In genomic region chr2:123887587-123887986, GRCm38 (mm10) we compare ENCODE assay signal across 26 mouse cellular contexts.
DNase-seq lines count a peak whose midpoint lies in the region; ATAC-seq and TF ChIP-seq lines count a peak whose summit lies in the region.
"Had no signal": no experiment of that assay in that cellular context is flagged by ENCODE, and none has a peak within 500 bp of the region (broad histone marks: within the 10 kb centered on the region; RNA-seq: fewer than 3 reads in every experiment).

No protein-coding gene starts in this region.

- no peak for TF ChIP-seq CTCF in liver, adult 2 months (IDR thresholded peaks at IDR 0.05; ENCODE audit: low read depth, low read length)
- no peak for TF ChIP-seq CTCF in lung, postnatal 0 days (IDR thresholded peaks at IDR 0.05)

- DNase-seq in liver, adult 2 months (ENCODE audit: extremely low read depth, low read depth, low spot score), result peak; percentile 7
- DNase-seq in lung, postnatal 0 days (ENCODE audit: low spot score), result peak; percentile 53
- peak; percentile 3 for DNase-seq in lung, postnatal 25 days (ENCODE audit: low spot score)
- DNase-seq in frontal cortex, adult 2 months (ENCODE audit: extremely low spot score in 1 of 2, low spot score in 1 of 2), result no peak
- DNase-seq: adrenal gland, adult 2 months; adrenal gland, postnatal 14 days; cerebellum, adult 11 months; cerebellum, adult 2 months; cerebellum, adult 9-11 months; cerebellum, postnatal 25 days; gastrocnemius, postnatal 10 days; gastrocnemius, postnatal 36 days; heart, adult 2 months; heart, postnatal 14 days; heart, postnatal 4 days had no signal

- no peak overlapping the region for H3K4me2 ChIP-seq in liver, embryonic 12.5 days
- H3K4me2 ChIP-seq in lung, embryonic 16.5 days (ENCODE audit: low read depth, low read length), result no peak overlapping the region
- H3K4me2 ChIP-seq in lung, postnatal 0 days (replicated peaks; ENCODE audit: low read depth, low read length), result no peak overlapping the region
- H3K4me2 ChIP-seq: embryonic facial prominence, embryonic 12.5 days; embryonic facial prominence, embryonic 15.5 days; forebrain, embryonic 12.5 days; forebrain, embryonic 15.5 days; heart, embryonic 13.5 days had no signal

- peak; percentile 83 for TF ChIP-seq EP300 in lung, postnatal 0 days (IDR thresholded peaks at IDR 0.05)

- no peak overlapping the region for H3K4me3 ChIP-seq in liver, adult 2 months (ENCODE audit: insufficient read depth, low read depth, low read length)
- H3K4me3 ChIP-seq in liver, embryonic 12.5 days, result no peak overlapping the region
- H3K4me3 ChIP-seq in lung, embryonic 16.5 days (ENCODE audit: low read length), result no peak overlapping the region
- no peak overlapping the region for H3K4me3 ChIP-seq in lung, postnatal 0 days (ENCODE audit: low read depth, low read length)
- H3K4me3 ChIP-seq: embryonic facial prominence, embryonic 12.5 days; embryonic facial prominence, embryonic 15.5 days; forebrain, embryonic 12.5 days; forebrain, embryonic 15.5 days; heart, adult 2 months; heart, embryonic 10.5 days; heart, embryonic 13.5 days had no signal

- no peak for TF ChIP-seq POLR2A in liver, adult 2 months (IDR thresholded peaks at IDR 0.05; ENCODE audit: extremely low read depth, insufficient read depth, low read length)

- no peaks in the 10 kb centered on the region for H3K36me3 ChIP-seq in liver, adult 2 months (ENCODE audit: control insufficient read depth, insufficient read depth, low read length)
- H3K36me3 ChIP-seq in liver, embryonic 12.5 days, result no peaks in the 10 kb centered on the region
- H3K36me3 ChIP-seq in lung, embryonic 16.5 days (ENCODE audit: control insufficient read depth, insufficient read depth, low read length), result no peaks in the 10 kb centered on the region
- no peaks in the 10 kb centered on the region for H3K36me3 ChIP-seq in lung, postnatal 0 days (ENCODE audit: insufficient read depth, low read length)
- H3K36me3 ChIP-seq: embryonic facial prominence, embryonic 12.5 days; embryonic facial prominence, embryonic 15.5 days; forebrain, embryonic 12.5 days; forebrain, embryonic 15.5 days; heart, embryonic 10.5 days; heart, embryonic 13.5 days had no signal

- no peak overlapping the region for H3K27ac ChIP-seq in liver, adult 2 months (replicated peaks; ENCODE audit: insufficient read depth, low read depth, low read length)
- no peak overlapping the region for H3K27ac ChIP-seq in liver, embryonic 12.5 days
- no peak overlapping the region for H3K27ac ChIP-seq in lung, embryonic 16.5 days (ENCODE audit: low read length)
- H3K27ac ChIP-seq in lung, postnatal 0 days (ENCODE audit: low read length), result no peak overlapping the region
- H3K27ac ChIP-seq: embryonic facial prominence, embryonic 12.5 days; embryonic facial prominence, embryonic 15.5 days; forebrain, embryonic 12.5 days; forebrain, embryonic 15.5 days; heart, adult 2 months; heart, embryonic 10.5 days; heart, embryonic 13.5 days had no signal

- H3K9ac ChIP-seq in liver, adult 2 months (ENCODE audit: low read depth, low read length), result no peak overlapping the region
- H3K9ac ChIP-seq in liver, embryonic 12.5 days, result no peak overlapping the region
- H3K9ac ChIP-seq in lung, embryonic 16.5 days (ENCODE audit: low read length), result no peak overlapping the region
- no peak overlapping the region for H3K9ac ChIP-seq in lung, postnatal 0 days (replicated peaks; ENCODE audit: low read depth)
- H3K9ac ChIP-seq: embryonic facial prominence, embryonic 12.5 days; embryonic facial prominence, embryonic 15.5 days; forebrain, embryonic 12.5 days; forebrain, embryonic 15.5 days; heart, embryonic 13.5 days had no signal

- H3K4me1 ChIP-seq in liver, adult 2 months (ENCODE audit: control insufficient read depth, insufficient read depth, low read length), result no peaks in the 10 kb centered on the region
- no peaks in the 10 kb centered on the region for H3K4me1 ChIP-seq in liver, embryonic 12.5 days
- H3K4me1 ChIP-seq in lung, embryonic 16.5 days (replicated peaks; ENCODE audit: control insufficient read depth, insufficient read depth, low read length), result no peaks in the 10 kb centered on the region
- no peaks in the 10 kb centered on the region for H3K4me1 ChIP-seq in lung, postnatal 0 days (ENCODE audit: insufficient read depth, low read depth, low read length)
- H3K4me1 ChIP-seq: embryonic facial prominence, embryonic 12.5 days; embryonic facial prominence, embryonic 15.5 days; forebrain, embryonic 12.5 days; forebrain, embryonic 15.5 days; heart, embryonic 10.5 days; heart, embryonic 13.5 days had no signal

- 52% methylated on average over 2 of the region's 2 CpGs for WGBS in liver, adult 2 months
- 46% methylated on average over 2 of the region's 2 CpGs for WGBS in liver, embryonic 12.5 days (ENCODE audit: insufficient replicate concordance)
- 48% methylated on average over 2 of the region's 2 CpGs for WGBS in lung, embryonic 16.5 days
- 34% methylated on average over 2 of the region's 2 CpGs for WGBS in lung, postnatal 0 days

- no peak for ATAC-seq in liver, embryonic 12.5 days
- ATAC-seq in lung, embryonic 16.5 days (ENCODE audit: low read depth), result peak; percentile 81
- peak; percentile 85 for ATAC-seq in lung, postnatal 0 days
- ATAC-seq in monocyte, adult 5-6 weeks (replicated peaks; ENCODE audit: insufficient number of reproducible peaks, low FRiP score, low TSS enrichment, poor library complexity, severe bottlenecking), result no peak
- ATAC-seq in erythroid progenitor cell, adult 5-6 weeks (replicated peaks; ENCODE audit: low FRiP score, poor library complexity, severe bottlenecking), result no peak
- ATAC-seq: CD4-positive, CD25-positive, alpha-beta regulatory T cell, adult 4 months; forebrain, embryonic 15.5 days had no signal

- H3K9me3 ChIP-seq in liver, embryonic 12.5 days (replicated peaks), result no peaks in the 10 kb centered on the region
- no peaks in the 10 kb centered on the region for H3K9me3 ChIP-seq in lung, embryonic 16.5 days (ENCODE audit: control insufficient read depth, low read length)
- no peaks in the 10 kb centered on the region for H3K9me3 ChIP-seq in lung, postnatal 0 days (ENCODE audit: low read length)
- H3K9me3 ChIP-seq: embryonic facial prominence, embryonic 12.5 days; embryonic facial prominence, embryonic 15.5 days; forebrain, embryonic 12.5 days; forebrain, embryonic 15.5 days; heart, embryonic 10.5 days; heart, embryonic 13.5 days had no signal

- H3K27me3 ChIP-seq in liver, adult 2 months (ENCODE audit: control insufficient read depth, insufficient read depth, low read length), result no peaks in the 10 kb centered on the region; the same call in 1 of the 2 replicates
- H3K27me3 ChIP-seq in liver, embryonic 12.5 days (replicated peaks), result no peaks in the 10 kb centered on the region
- no peaks in the 10 kb centered on the region for H3K27me3 ChIP-seq in lung, embryonic 16.5 days (ENCODE audit: control insufficient read depth, insufficient read depth, low read depth, low read length)
- H3K27me3 ChIP-seq in lung, postnatal 0 days (replicated peaks; ENCODE audit: insufficient read depth, low read length), result no peaks in the 10 kb centered on the region
- H3K27me3 ChIP-seq: embryonic facial prominence, embryonic 12.5 days; embryonic facial prominence, embryonic 15.5 days; forebrain, embryonic 12.5 days; forebrain, embryonic 15.5 days; heart, embryonic 13.5 days had no signal

- H3K79me2 ChIP-seq in liver, adult 2 months (ENCODE audit: control insufficient read depth, insufficient read depth, low read length), result no peaks in the 10 kb centered on the region

Comparison
In these comparisons a context has a peak if more than half of its experiments do, and no peak if none do; other contexts are left out.
1. DNase-seq: peak in liver, adult 2 months (single experiment), lung, postnatal 0 days (single experiment) and lung, postnatal 25 days (single experiment); none in frontal cortex, adult 2 months (0 of 2).
2. ATAC-seq: peak in lung, embryonic 16.5 days (single experiment) and lung, postnatal 0 days (single experiment); none in liver, embryonic 12.5 days (single experiment), monocyte, adult 5-6 weeks (single experiment) and erythroid progenitor cell, adult 5-6 weeks (single experiment).